In genomic region chr4:117866083-117866482, GRCm38 (mm10) we compare ENCODE assay signal across 9 mouse cellular contexts. TPM values are rescaled to one million over a fixed set of nuclear protein-coding genes. Genes with fewer than 3 reads are reported as not detected.
DNase-seq lines count a peak whose midpoint lies in the region; ATAC-seq lines count a peak whose summit lies in the region.
"Had no signal": no experiment of that assay in that cellular context is flagged by ENCODE, and none has a peak within 500 bp of the region (broad histone marks: within the 10 kb centered on the region; RNA-seq: fewer than 3 reads in every experiment).

No protein-coding gene starts in this region.

- peak overlapping the region; percentile 45; the same call in 1 of the 2 replicates for H3K27ac ChIP-seq in neural tube, embryonic 15.5 days (replicated peaks)
- no peak overlapping the region for H3K27ac ChIP-seq in forebrain, embryonic 15.5 days (replicated peaks)
- H3K27ac ChIP-seq: liver, embryonic 13.5 days had no signal

- no peak overlapping the region for H3K9ac ChIP-seq in neural tube, embryonic 15.5 days (replicated peaks)
- H3K9ac ChIP-seq in forebrain, embryonic 15.5 days (replicated peaks), result no peak overlapping the region
- H3K9ac ChIP-seq: liver, embryonic 13.5 days had no signal

- H3K36me3 ChIP-seq in neural tube, embryonic 15.5 days, result no peaks in the 10 kb centered on the region
- H3K36me3 ChIP-seq in forebrain, embryonic 15.5 days, result no peaks in the 10 kb centered on the region

- no peak overlapping the region for H3K4me3 ChIP-seq in neural tube, embryonic 15.5 days (replicated peaks)
- no peak overlapping the region for H3K4me3 ChIP-seq in forebrain, embryonic 15.5 days
- H3K4me3 ChIP-seq: liver, embryonic 13.5 days had no signal

- H3K4me1 ChIP-seq in neural tube, embryonic 15.5 days, result peaks cover 33% of the 10 kb centered on the region
- H3K4me1 ChIP-seq in forebrain, embryonic 15.5 days, result peaks cover 18% of the 10 kb centered on the region

- H3K9me3 ChIP-seq in neural tube, embryonic 15.5 days (replicated peaks), result no peaks in the 10 kb centered on the region
- H3K9me3 ChIP-seq in forebrain, embryonic 15.5 days, result no peaks in the 10 kb centered on the region
- H3K9me3 ChIP-seq: liver, embryonic 13.5 days had no signal

- no peak for ATAC-seq in neural tube, embryonic 15.5 days (ENCODE audit: low FRiP score)
- ATAC-seq in forebrain, embryonic 15.5 days (replicated peaks), result no peak
- no peak for ATAC-seq in erythroblast, adult 5-6 weeks (replicated peaks; ENCODE audit: low FRiP score, poor library complexity, severe bottlenecking)

- WGBS in neural tube, embryonic 15.5 days, result 62% methylated on average over 9 of the region's 9 CpGs
- 52% methylated on average over 9 of the region's 9 CpGs for WGBS in forebrain, embryonic 15.5 days

- peak; percentile 63 to 74 for DNase-seq in cerebellum, postnatal 10 days
- DNase-seq in cerebellum, adult 9-11 months, result no peak
- DNase-seq in adipocyte (ENCODE audit: low spot score), result peak; percentile 86
- peak; percentile 56 for DNase-seq in heart, adult 8-10 months (ENCODE audit: low spot score)
- peak; percentile 92 for DNase-seq in kidney, postnatal 14 days
- DNase-seq: liver, embryonic 13.5 days had no signal

- no peak overlapping the region for H3K4me2 ChIP-seq in neural tube, embryonic 15.5 days
- H3K4me2 ChIP-seq in forebrain, embryonic 15.5 days (replicated peaks), result no peak overlapping the region
- H3K4me2 ChIP-seq: liver, embryonic 13.5 days had no signal

- no peaks in the 10 kb centered on the region for H3K27me3 ChIP-seq in neural tube, embryonic 15.5 days (replicated peaks)
- H3K27me3 ChIP-seq in forebrain, embryonic 15.5 days, result no peaks in the 10 kb centered on the region

RNA-seq across cellular contexts. Expression of gene Ccdc24, which starts 6.3 kb away (rescaled TPM):
- total RNA-seq in heart, adult 8-10 months (2022), result under 1 TPM in 2 of 4 experiments, not detected in 2; 0.25 to 0.50 TPM
- 1.4 and 1.6 TPM in 2 replicates for polyA plus RNA-seq in neural tube, embryonic 15.5 days (2015; fragmentation: Nextera tagmentation; extraction: Ambion mirVana)
- polyA plus RNA-seq in forebrain, embryonic 15.5 days (2015; fragmentation: Nextera tagmentation; extraction: Ambion mirVana), result 1.1 and 1.7 TPM in 2 replicates
- not detected in 2 replicates for total RNA-seq in erythroblast, adult 5-6 weeks (2015; ENCODE audit: low replicate concordance)
- 0.43 and 5.3 TPM in 2 replicates for total RNA-seq in erythroblast, adult 5-6 weeks (2017; ENCODE audit: low replicate concordance)

RNA-seq across cellular contexts. Expression of gene B4galt2, which starts 17.2 kb away (rescaled TPM):
- 1 to 10 TPM; 4.2 to 5.1 (median 4.4) TPM for total RNA-seq in heart, adult 8-10 months (2022)
- 49.6 and 58.6 TPM in 2 replicates for polyA plus RNA-seq in neural tube, embryonic 15.5 days (2015; fragmentation: Nextera tagmentation; extraction: Ambion mirVana)
- 45.2 and 52.6 TPM in 2 replicates for polyA plus RNA-seq in forebrain, embryonic 15.5 days (2015; fragmentation: Nextera tagmentation; extraction: Ambion mirVana)
- total RNA-seq in erythroblast, adult 5-6 weeks (2015; ENCODE audit: low replicate concordance), result 0.19 TPM in 1 of 2 replicates, not detected in the other
- total RNA-seq in erythroblast, adult 5-6 weeks (2017; ENCODE audit: low replicate concordance), result 0.14 TPM in 1 of 2 replicates, not detected in the other

RNA-seq across cellular contexts. Expression of gene Atp6v0b, which starts 21.1 kb away (rescaled TPM):
- 100 to 1,000 TPM; 108 to 133 (median 121) TPM for total RNA-seq in heart, adult 8-10 months (2022)
- polyA plus RNA-seq in neural tube, embryonic 15.5 days (2015; fragmentation: Nextera tagmentation; extraction: Ambion mirVana), result 544 and 626 TPM in 2 replicates
- 460 and 461 TPM in 2 replicates for polyA plus RNA-seq in forebrain, embryonic 15.5 days (2015; fragmentation: Nextera tagmentation; extraction: Ambion mirVana)
- total RNA-seq in erythroblast, adult 5-6 weeks (2015; ENCODE audit: low replicate concordance), result 214 and 246 TPM in 2 replicates
- 60.4 and 72.2 TPM in 2 replicates for total RNA-seq in erythroblast, adult 5-6 weeks (2017; ENCODE audit: low replicate concordance)

RNA-seq across cellular contexts. Expression of gene Dph2, which starts 25.7 kb away (rescaled TPM):
- total RNA-seq in heart, adult 8-10 months (2022), result 1 to 10 TPM; 3.4 to 4.1 (median 3.9) TPM
- polyA plus RNA-seq in neural tube, embryonic 15.5 days (2015; fragmentation: Nextera tagmentation; extraction: Ambion mirVana), result 21.3 and 21.8 TPM in 2 replicates
- 26.8 and 29.4 TPM in 2 replicates for polyA plus RNA-seq in forebrain, embryonic 15.5 days (2015; fragmentation: Nextera tagmentation; extraction: Ambion mirVana)
- total RNA-seq in erythroblast, adult 5-6 weeks (2015; ENCODE audit: low replicate concordance), result 0.96 and 2.9 TPM in 2 replicates
- total RNA-seq in erythroblast, adult 5-6 weeks (2017; ENCODE audit: low replicate concordance), result 0.51 and 1.5 TPM in 2 replicates

RNA-seq across cellular contexts. Expression of gene Slc6a9, which starts 31.8 kb away (rescaled TPM):
- 1 to 10 TPM; 1.7 to 2.3 (median 2.2) TPM for total RNA-seq in heart, adult 8-10 months (2022)
- 51.5 and 52.5 TPM in 2 replicates for polyA plus RNA-seq in neural tube, embryonic 15.5 days (2015; fragmentation: Nextera tagmentation; extraction: Ambion mirVana)
- 9.0 and 11.3 TPM in 2 replicates for polyA plus RNA-seq in forebrain, embryonic 15.5 days (2015; fragmentation: Nextera tagmentation; extraction: Ambion mirVana)
- 161 and 176 TPM in 2 replicates for total RNA-seq in erythroblast, adult 5-6 weeks (2015; ENCODE audit: low replicate concordance)
- total RNA-seq in erythroblast, adult 5-6 weeks (2017; ENCODE audit: low replicate concordance), result 245 and 274 TPM in 2 replicates

Comparison
In these comparisons a context has a peak if more than half of its experiments do, and no peak if none do; other contexts are left out.
1. RNA of gene B4galt2, which starts 17.2 kb away (total RNA-seq): 4.2 to 5.1 TPM in heart, adult 8-10 months; 0.14 to 0.19 TPM in erythroblast, adult 5-6 weeks; every median in the first group is over 4 times any median in the second.